Mouse (Mus musculus) liver, adult 2 months (tissue): ENCODE measurements around the gene Atraid.

Experiments used
- CTCF ChIP-seq: fragments of 200-500 bp; IDR thresholded peaks from 2 replicates; pipeline ENCODE4 v1.5.1; 2011; ENCODE audit warnings: low read depth, low read length, control low read depth
- POLR2A ChIP-seq: fragments of 200-500 bp; IDR thresholded peaks from 2 replicates; pipeline ENCODE4 v1.6.1; 2011; ENCODE audit warnings: low read length, control low read depth; ENCODE audit not compliant: insufficient read depth; ENCODE audit errors: extremely low read depth

DNA sequence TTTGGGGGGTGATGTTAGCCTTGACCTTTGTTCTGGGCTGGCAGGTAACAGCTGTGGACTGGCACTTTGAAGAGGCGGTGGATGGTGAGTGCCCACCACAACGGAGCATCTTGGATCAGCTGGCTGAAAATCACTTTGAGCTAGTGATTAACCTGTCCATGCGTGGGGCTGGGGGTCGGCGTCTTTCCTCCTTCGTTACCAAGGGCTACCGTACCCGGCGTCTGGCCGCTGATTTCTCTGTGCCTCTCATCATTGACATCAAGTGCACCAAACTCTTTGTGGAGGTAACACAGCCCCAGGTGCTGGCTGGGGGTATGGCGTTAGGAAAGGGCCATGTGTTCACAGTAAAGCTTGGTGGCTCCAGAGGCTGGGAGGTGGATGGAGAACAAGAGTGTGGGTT, 23.7 kb downstream of the Atraid start:
- TF ChIP-seq POLR2A (no peak), CTCF (no peak)
